Mouse (Mus musculus): Measurements from ENCODE around the gene Amacr. TPM values are rescaled to one million over a fixed set of nuclear protein-coding genes. Genes with fewer than 3 reads are reported as not detected.

The Amacr gene
- total and polyA plus RNA-seq, 3 experiments: 15.7 to 43.0 (median 29.6) TPM

DNA sequence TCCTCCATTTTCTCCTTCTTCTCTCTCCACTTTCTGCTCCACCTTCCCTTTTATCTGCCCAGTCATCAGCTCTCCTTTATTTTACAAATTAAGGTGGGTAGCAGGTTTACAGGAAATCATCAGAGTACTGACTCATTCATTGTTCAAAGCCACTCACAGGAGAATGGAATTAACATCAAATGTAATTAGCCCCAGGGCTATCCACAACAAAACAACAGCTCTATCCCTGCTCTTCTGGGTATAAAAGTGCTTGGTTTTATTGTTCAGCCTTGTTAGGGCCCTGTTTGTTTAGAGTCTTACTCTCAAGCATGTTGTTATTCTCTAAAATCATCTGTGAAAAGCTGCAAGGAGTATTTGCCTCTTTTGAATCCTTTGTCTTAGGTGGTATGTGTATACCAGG is 4.4 kb upstream of the Amacr start:
- no peaks in the 10 kb centered on the region for H3K79me2 ChIP-seq (replicated peaks; ENCODE audit: control insufficient read depth, extremely low read depth, insufficient read depth, poor library complexity, severe bottlenecking)
- H3K4me1 ChIP-seq (ENCODE audit: control insufficient read depth in 1 of 2, insufficient read depth in 2 of 2): peaks cover 0 to 8% of the 10 kb centered on the region in 2 experiments; a peak in 2 of 4 replicates
- H3K27me3 ChIP-seq (replicated peaks): no peaks in the 10 kb centered on the region
- H3K4me3 ChIP-seq (replicated peaks in 1 of 3; ENCODE audit: low read depth in 2 of 3, low read length in 2 of 3, poor library complexity in 1 of 3): no peak overlapping the region
- in situ Hi-C loops (cut with MboI; ENCODE audit: low pct_ligation_motif_present, low pct_unique_long_range_greater_than_20kb, low sequenced_read_pairs): no loop called here
- TF ChIP-seq CHD2 (IDR thresholded peaks at IDR 0.05; ENCODE audit: low read length) (no peak), JUN (IDR thresholded peaks at IDR 0.05; ENCODE audit: insufficient read depth, low read depth, low read length) (no peak), ZKSCAN1 (IDR thresholded peaks at IDR 0.05; ENCODE audit: borderline replicate concordance, low read depth, low read length) (no peak), EP300 (IDR thresholded peaks at IDR 0.05; ENCODE audit: low read length) (no peak), NRF1 (IDR thresholded peaks at IDR 0.05; ENCODE audit: low read depth, low read length) (no peak)
- H3K4me2 ChIP-seq (ENCODE audit: insufficient read depth, low read depth, poor library complexity, severe bottlenecking): no peak overlapping the region
- DNase-seq (ENCODE audit: extremely low read depth): no peak
- dilution Hi-C loops (cut with MboI; ENCODE audit: extremely low pct_ligation_motif_present, extremely low pct_unique_long_range_greater_than_20kb, low sequenced_read_pairs): no loop called here
- no peak overlapping the region for H3K9ac ChIP-seq (ENCODE audit: insufficient read depth, low read depth)
- H3K9me3 ChIP-seq (replicated peaks; ENCODE audit: low read length): no peaks in the 10 kb centered on the region
- no peak overlapping the region for H3K27ac ChIP-seq (ENCODE audit: insufficient read depth, low read depth)
- no peaks in the 10 kb centered on the region for H3K36me3 ChIP-seq (replicated peaks in 1 of 2; ENCODE audit: control insufficient read depth in 1 of 2, insufficient read depth in 1 of 2, low read length in 1 of 2)

DNA sequence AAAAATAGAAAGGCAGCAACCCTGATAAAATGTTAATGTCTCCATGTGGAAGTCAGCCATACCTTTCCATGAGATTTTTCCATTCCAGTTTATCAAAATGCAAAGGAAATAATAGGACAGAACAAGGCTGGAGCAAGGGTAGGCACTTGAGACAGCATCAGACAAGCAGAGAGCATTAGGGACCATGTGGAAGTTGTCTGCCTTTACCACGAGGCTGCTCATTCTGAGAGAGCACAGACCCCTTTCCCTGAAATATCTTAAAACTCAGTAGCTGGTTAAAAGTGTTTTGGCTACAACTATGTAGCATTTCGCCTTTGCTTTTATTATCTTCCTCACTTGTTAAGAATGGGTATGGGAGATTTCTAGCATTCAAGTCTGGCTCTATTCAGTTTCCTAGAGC is 844 bp upstream of the Amacr start:
- Histone ChIP-seq H3K27me3 (replicated peaks) (no peaks in the 10 kb centered on the region), H3K27ac (ENCODE audit: insufficient read depth, low read depth) (no peak overlapping the region), H3K9me3 (replicated peaks; ENCODE audit: low read length) (no peaks in the 10 kb centered on the region), H3K4me2 (ENCODE audit: insufficient read depth, low read depth, poor library complexity, severe bottlenecking) (peak overlapping the region; percentile 35), H3K79me2 (replicated peaks; ENCODE audit: control insufficient read depth, extremely low read depth, insufficient read depth, poor library complexity, severe bottlenecking) (no peaks in the 10 kb centered on the region), H3K4me1 (ENCODE audit: control insufficient read depth in 1 of 2, insufficient read depth in 2 of 2) (peaks cover 0 to 18% of the 10 kb centered on the region in 2 experiments; a peak in 2 of 4 replicates), H3K9ac (ENCODE audit: insufficient read depth, low read depth) (peak overlapping the region; percentile 82), H3K4me3 (replicated peaks in 1 of 3; ENCODE audit: low read depth in 2 of 3, low read length in 2 of 3, poor library complexity in 1 of 3) (peak overlapping the region; percentile 71 to 79 (median 73)), H3K36me3 (replicated peaks in 1 of 2; ENCODE audit: control insufficient read depth in 1 of 2, insufficient read depth in 1 of 2, low read length in 1 of 2) (peaks cover 4 to 19% of the 10 kb centered on the region in 2 experiments)
- dilution Hi-C loops (cut with MboI; ENCODE audit: extremely low pct_ligation_motif_present, extremely low pct_unique_long_range_greater_than_20kb, low sequenced_read_pairs) (no loop called here), in situ Hi-C loops (cut with MboI; ENCODE audit: low pct_ligation_motif_present, low pct_unique_long_range_greater_than_20kb, low sequenced_read_pairs) (no loop called here)
- peak; percentile 18 for DNase-seq (ENCODE audit: extremely low read depth)
- TF ChIP-seq MYC (IDR thresholded peaks at IDR 0.05; ENCODE audit: low read depth, low read length): peak; percentile 78
- TF ChIP-seq JUN (IDR thresholded peaks at IDR 0.05; ENCODE audit: insufficient read depth, low read depth, low read length): no peak
- no peak for TF ChIP-seq JUND (conservative IDR thresholded peaks at IDR 0.05; ENCODE audit: low read depth, low read length)
- peak; percentile 81 for TF ChIP-seq MAX (IDR thresholded peaks at IDR 0.05; ENCODE audit: low read length)
- no peak for TF ChIP-seq USF1 (IDR thresholded peaks at IDR 0.05; ENCODE audit: low read depth, low read length)
- TF ChIP-seq EP300 (IDR thresholded peaks at IDR 0.05; ENCODE audit: low read length): no peak
- no peak for TF ChIP-seq GABPA (IDR thresholded peaks at IDR 0.05; ENCODE audit: insufficient replicate concordance, low read depth, low read length)
- TF ChIP-seq UBTF (IDR thresholded peaks at IDR 0.05; ENCODE audit: low read depth, low read length): no peak

DNA sequence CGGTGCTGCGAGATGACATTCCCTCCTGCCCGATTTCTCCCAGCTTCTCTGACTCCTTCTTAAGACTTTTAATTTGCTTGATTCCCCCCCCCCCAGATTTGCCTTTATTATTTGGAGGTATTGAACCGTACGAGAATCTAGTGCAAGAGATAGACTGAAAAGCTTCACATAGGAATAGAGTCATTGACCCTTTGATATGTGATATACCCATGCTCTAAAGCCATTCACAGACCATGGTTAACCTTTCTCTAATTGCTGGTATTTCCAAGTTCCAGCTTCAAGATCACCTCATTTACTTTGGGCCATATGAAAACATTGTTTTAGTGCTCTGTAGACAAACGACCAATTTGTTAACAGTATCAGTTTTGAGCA is 494 bp downstream of the Amacr start:
- no peak for TF ChIP-seq E2F4 (IDR thresholded peaks at IDR 0.05; ENCODE audit: insufficient replicate concordance, low read depth, low read length)
- TF ChIP-seq ELF1 (IDR thresholded peaks at IDR 0.05; ENCODE audit: low read depth, low read length): no peak
- TF ChIP-seq MAZ (IDR thresholded peaks at IDR 0.05; ENCODE audit: low read depth, low read length): no peak
- no peak for TF ChIP-seq TCF12 (IDR thresholded peaks at IDR 0.05; ENCODE audit: low read depth, low read length)
- no peak for TF ChIP-seq ZMIZ1 (IDR thresholded peaks at IDR 0.05; ENCODE audit: low read depth, low read length)
- TF ChIP-seq TBP (conservative IDR thresholded peaks at IDR 0.05; ENCODE audit: low read depth, low read length): no peak
- TF ChIP-seq JUN (IDR thresholded peaks at IDR 0.05; ENCODE audit: insufficient read depth, low read depth, low read length): no peak
- no peak for TF ChIP-seq BHLHE40 (IDR thresholded peaks at IDR 0.05; ENCODE audit: low read depth, low read length)
- TF ChIP-seq SIN3A (IDR thresholded peaks at IDR 0.05; ENCODE audit: low read length): no peak
- TF ChIP-seq USF1 (IDR thresholded peaks at IDR 0.05; ENCODE audit: low read depth, low read length): no peak
- TF ChIP-seq MAFK (IDR thresholded peaks at IDR 0.05; ENCODE audit: insufficient replicate concordance, low read length): no peak
- no peak for TF ChIP-seq RAD21 (IDR thresholded peaks at IDR 0.05; ENCODE audit: low read depth, low read length)
- no peak for TF ChIP-seq MAX (IDR thresholded peaks at IDR 0.05; ENCODE audit: low read length)
- TF ChIP-seq HCFC1 (IDR thresholded peaks at IDR 0.05; ENCODE audit: low read depth, low read length): no peak
- H3K27ac ChIP-seq (ENCODE audit: insufficient read depth, low read depth): no peak overlapping the region
- peak overlapping the region; percentile 72 for H3K4me2 ChIP-seq (ENCODE audit: insufficient read depth, low read depth, poor library complexity, severe bottlenecking)
- no peaks in the 10 kb centered on the region for H3K27me3 ChIP-seq (replicated peaks)
- H3K9me3 ChIP-seq (replicated peaks; ENCODE audit: low read length): no peaks in the 10 kb centered on the region
- peak overlapping the region; percentile 71 to 93 (median 73) for H3K4me3 ChIP-seq (replicated peaks in 1 of 3; ENCODE audit: low read depth in 2 of 3, low read length in 2 of 3, poor library complexity in 1 of 3)
- dilution Hi-C loops (cut with MboI; ENCODE audit: extremely low pct_ligation_motif_present, extremely low pct_unique_long_range_greater_than_20kb, low sequenced_read_pairs) (no loop called here), in situ Hi-C loops (cut with MboI; ENCODE audit: low pct_ligation_motif_present, low pct_unique_long_range_greater_than_20kb, low sequenced_read_pairs) (no loop called here)
- peak; percentile 17 for DNase-seq (ENCODE audit: extremely low read depth)
- H3K79me2 ChIP-seq (replicated peaks; ENCODE audit: control insufficient read depth, extremely low read depth, insufficient read depth, poor library complexity, severe bottlenecking): no peaks in the 10 kb centered on the region
- H3K9ac ChIP-seq (ENCODE audit: insufficient read depth, low read depth): peak overlapping the region; percentile 82
- H3K36me3 ChIP-seq (replicated peaks in 1 of 2; ENCODE audit: control insufficient read depth in 1 of 2, insufficient read depth in 1 of 2, low read length in 1 of 2): peaks cover 10 to 32% of the 10 kb centered on the region in 2 experiments
- peaks cover 0 to 18% of the 10 kb centered on the region in 2 experiments; a peak in 2 of 4 replicates for H3K4me1 ChIP-seq (ENCODE audit: control insufficient read depth in 1 of 2, insufficient read depth in 2 of 2)

Measured in CH12.LX (cell line).